In the genomic region with DNA sequence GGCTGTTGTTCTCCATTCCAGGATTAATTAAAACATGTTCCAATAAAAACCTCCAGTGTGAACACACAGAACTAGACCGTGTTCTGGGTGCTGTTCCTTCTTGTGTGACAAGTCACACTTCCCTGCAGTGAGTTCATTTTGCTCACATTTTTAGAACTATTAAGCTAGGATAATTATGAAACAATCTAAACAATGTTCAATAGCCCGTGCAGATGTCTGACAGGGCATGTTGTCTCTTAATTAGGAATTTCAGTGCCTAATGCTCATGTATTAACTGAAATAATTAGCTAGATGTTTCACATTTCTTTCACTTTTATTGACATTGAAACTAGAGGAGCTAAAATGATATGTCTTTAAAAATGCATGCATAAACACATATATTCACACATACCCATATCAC, we compare ENCODE assay signal across 16 mouse cellular contexts.
"Had no signal": no experiment of that assay in that cellular context is flagged by ENCODE, and none has a peak within 500 bp of the region (broad histone marks: within the 10 kb centered on the region; RNA-seq: fewer than 3 reads in every experiment).

No protein-coding gene starts in this region.

- H3K4me1 ChIP-seq: liver, embryonic 13.5 days; midbrain, embryonic 12.5 days had no signal

- H3K9me3 ChIP-seq: liver, embryonic 13.5 days; midbrain, embryonic 12.5 days had no signal

- H3K4me3 ChIP-seq: liver, embryonic 13.5 days; midbrain, embryonic 12.5 days had no signal

- H3K9ac ChIP-seq: liver, embryonic 13.5 days; lung, embryonic 14.5 days; midbrain, embryonic 12.5 days had no signal

- DNase-seq: kidney, adult 18-20 months; kidney, adult 9 months; kidney, postnatal 14 days; kidney, postnatal 4 days; left cerebral cortex, postnatal 4 days; liver, embryonic 13.5 days; lung, embryonic 14.5 days; right cerebral cortex, postnatal 25 days; spleen, adult 18-20 months; thymus, adult 18-20 months; thymus, postnatal 4 days had no signal

- H3K27me3 ChIP-seq: liver, embryonic 13.5 days; midbrain, embryonic 12.5 days had no signal

- ATAC-seq: intestine, embryonic 16.5 days; lung, postnatal 0 days; midbrain, embryonic 16.5 days had no signal

- H3K36me3 ChIP-seq: liver, embryonic 13.5 days; midbrain, embryonic 12.5 days had no signal

- H3K27ac ChIP-seq: liver, embryonic 13.5 days; macrophage; midbrain, embryonic 12.5 days had no signal

- H3K4me2 ChIP-seq: liver, embryonic 13.5 days; lung, embryonic 14.5 days; midbrain, embryonic 12.5 days had no signal
